Mouse (Mus musculus): ENCODE measurements at regions not wholly inside any gene's neighbourhood (a gene's known extent, or its start where the extent isn't known, plus 50 kb on each side); places are given as distances from the start of the nearest gene placed in this dataset.

DNA sequence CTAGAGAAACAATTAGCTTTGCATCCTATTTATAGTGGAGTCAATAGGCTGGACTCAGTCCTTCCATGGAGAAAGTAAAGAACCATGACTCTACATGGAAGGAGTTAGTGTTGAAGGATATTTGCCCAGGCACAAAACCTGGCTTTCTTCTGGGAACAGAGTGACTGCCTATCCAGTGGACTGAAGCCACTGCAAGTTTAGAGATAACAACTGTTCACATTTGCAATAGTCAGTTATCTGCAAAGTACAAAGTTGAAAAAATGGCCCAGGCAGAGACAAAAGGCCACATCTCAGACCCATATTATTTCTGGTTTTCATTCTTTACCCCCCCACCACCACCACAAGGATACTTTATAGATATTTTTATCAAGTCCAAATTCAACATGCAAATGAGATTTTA, 53.4 kb upstream of the Gm47985 start:
- TF ChIP-seq POLR2A (IDR thresholded peaks at IDR 0.05; ENCODE audit: insufficient read depth, low read depth, low read length) (no peak), CTCF (IDR thresholded peaks at IDR 0.05; ENCODE audit: insufficient read depth, low read depth, low read length) (no peak)
